Mouse (Mus musculus) hindbrain, embryonic 11.5 days (tissue): Measurements from ENCODE around the gene Nudt8. TPM values are rescaled to one million over a fixed set of nuclear protein-coding genes. Genes with fewer than 3 reads are reported as not detected.
A peak's percentile ranks its signal among the peaks of the same experiment; 100 is the strongest.

Experiments used
- ATAC-seq: fragments of 200-750 bp; cut with Nextera tagmentation; 2 replicates; pipeline ENCODE4 v1.8.0; 2017; ENCODE audit warnings: mild to moderate bottlenecking, moderate TSS enrichment, moderate library complexity; ENCODE audit not compliant: low FRiP score
- DNase-seq: peaks from one replicate; pipeline ENCODE4 v3.0.0-alpha.2; 2015; ENCODE audit warnings: low spot score
- H3K27ac ChIP-seq: fragments of 300-500 bp; sonication (generic); 2 replicates; pipeline ENCODE4 v1.5.1; 2014; ENCODE audit warnings: mild to moderate bottlenecking, low read depth, low read length
- H3K27me3 ChIP-seq: fragments of 300-500 bp; sonication (generic); 2 replicates; pipeline ENCODE4 v1.6.1; 2014; ENCODE audit warnings: mild to moderate bottlenecking, low read length, moderate library complexity, mixed read lengths; ENCODE audit not compliant: control insufficient read depth, insufficient read depth
- H3K36me3 ChIP-seq: fragments of 300-500 bp; sonication (generic); 2 replicates; pipeline ENCODE4 v1.6.1; 2014; ENCODE audit warnings: mild to moderate bottlenecking, low read length, moderate library complexity, mixed read lengths; ENCODE audit not compliant: control insufficient read depth, insufficient read depth
- H3K4me1 ChIP-seq: fragments of 300-500 bp; sonication (generic); replicated peaks from 2 replicates; pipeline ENCODE4 v1.6.1; 2014; ENCODE audit warnings: low read length, mixed read lengths; ENCODE audit not compliant: control insufficient read depth, insufficient read depth
- H3K4me2 ChIP-seq: fragments of 300-500 bp; sonication (generic); replicated peaks from 2 replicates; pipeline ENCODE4 v1.6.1; 2014; ENCODE audit warnings: mild to moderate bottlenecking, low read depth, low read length
- H3K4me3 ChIP-seq: fragments of 300-500 bp; sonication (generic); 2 replicates; pipeline ENCODE4 v1.5.1; 2014; ENCODE audit warnings: low read depth, low read length
- H3K9ac ChIP-seq: fragments of 300-500 bp; sonication (generic); 2 replicates; pipeline ENCODE4 v1.6.1; 2014; ENCODE audit warnings: low read depth, low read length
- H3K9me3 ChIP-seq: fragments of 300-500 bp; sonication (generic); 2 replicates; pipeline ENCODE4 v1.6.1; 2016; ENCODE audit warnings: low read length; ENCODE audit not compliant: control insufficient read depth
- WGBS: fragments of 180-500 bp; shearing (Covaris S2); extraction: QIAGEN DNeasy Blood & Tissue Kit; methylation state at CpG from one replicate; pipeline ENCODE4 v1.1.7; 2014; 5-methylcytosine and 5-hydroxymethylcytosine counted together
- polyA plus RNA-seq: library from polyadenylated mRNA; unstranded; fragments of >200 nt; fragmentation: Nextera tagmentation; extraction: Ambion mirVana; gene quantifications from 2 replicates; pipeline ENCODE4 v1.2.1, GENCODE M21; 2014

The Nudt8 gene
- polyA plus RNA-seq, 1 experiment from 2014 or later = 19.5 TPM

DNA sequence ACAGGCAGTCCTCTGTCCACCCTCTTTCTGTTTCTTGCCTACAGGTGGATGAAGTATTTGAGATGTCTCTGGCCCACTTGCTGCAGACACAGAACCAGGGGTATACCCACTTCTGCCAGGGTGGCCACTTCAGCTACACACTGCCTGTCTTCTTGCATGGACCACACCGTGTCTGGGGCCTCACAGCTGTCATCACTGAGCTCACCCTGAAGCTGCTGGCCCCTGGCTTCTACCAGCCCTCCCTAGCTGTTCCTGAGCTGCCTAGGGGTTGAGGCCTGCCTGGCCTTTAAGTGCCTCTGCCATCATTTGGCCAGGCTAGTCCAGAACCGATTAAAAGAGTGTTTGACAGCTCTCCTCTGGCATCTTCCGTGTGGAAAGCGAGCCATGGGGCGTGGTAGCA, 1.4 kb downstream of the Nudt8 start:
- no peak for ATAC-seq
- Histone ChIP-seq H3K9ac (no peak overlapping the region; the same call in 1 of the 2 replicates), H3K36me3 (no peaks in the 10 kb centered on the region), H3K9me3 (no peaks in the 10 kb centered on the region), H3K27me3 (no peaks in the 10 kb centered on the region), H3K4me2 (no peak overlapping the region), H3K4me1 (peaks cover 3% of the 10 kb centered on the region), H3K4me3 (no peak overlapping the region), H3K27ac (no peak overlapping the region)
- WGBS = 90% methylated on average over 5 of the region's 5 CpGs
- DNase-seq = no peak

DNA sequence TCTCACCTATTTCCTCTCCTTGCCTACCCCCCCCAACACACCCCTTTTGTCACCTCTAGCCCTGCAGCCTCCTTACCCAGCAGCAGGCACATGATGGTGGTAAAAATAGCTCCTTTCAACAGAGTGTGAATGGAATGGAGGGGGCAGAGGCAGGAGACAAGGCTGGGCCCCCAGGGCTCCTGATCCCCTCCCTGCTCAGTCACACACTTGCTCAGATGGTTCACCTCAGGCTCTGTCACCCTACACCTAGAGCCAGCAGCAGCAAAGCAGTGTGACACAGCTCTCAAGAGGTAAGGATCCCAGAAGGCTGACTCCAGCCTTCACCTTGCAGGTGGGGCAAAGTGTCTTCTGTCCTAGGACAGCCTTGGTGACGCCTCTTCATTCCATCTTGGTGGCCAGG, 2.7 kb downstream of the Nudt8 start, which contains the start of gene Doc2g:
Gene Doc2g, plus strand, starts transcription at position 202 of the 400 bp plus-strand sequence.
- Histone ChIP-seq H3K9ac (no peak within 1 kb of the TSS), H3K9me3 (no peaks in the 10 kb centered on the region), H3K4me1 (peaks cover 3% of the 10 kb centered on the region), H3K27ac (no peak within 1 kb of the TSS), H3K4me3 (no peak within 1 kb of the TSS), H3K27me3 (no peaks in the 10 kb centered on the region), H3K36me3 (no peaks in the 10 kb centered on the region), H3K4me2 (no peak within 1 kb of the TSS)
- 71% methylated on average over 1 of the region's 1 CpGs for WGBS
- ATAC-seq (no peak), DNase-seq (no peak)

DNA sequence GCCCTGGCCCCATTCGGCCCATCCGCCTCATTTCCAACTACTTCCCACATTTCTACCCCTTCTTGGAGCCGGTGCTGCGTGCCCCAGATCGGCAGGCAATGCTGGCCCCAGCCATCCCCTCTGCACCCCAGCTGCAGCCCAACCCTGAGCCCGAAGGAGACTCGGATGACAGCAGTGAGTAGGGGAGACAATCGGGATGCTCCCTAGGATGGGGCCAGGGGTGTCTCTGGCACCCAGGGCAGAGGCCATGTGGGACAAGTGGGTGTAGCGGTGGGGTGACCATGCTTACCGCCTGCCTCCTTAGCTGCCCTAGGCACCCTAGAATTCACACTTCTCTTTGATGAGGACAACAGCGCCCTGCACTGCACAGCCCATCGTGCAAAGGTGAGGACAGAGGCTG, 3.3 kb downstream of the Nudt8 start:
- no peak for ATAC-seq
- no peak for DNase-seq
- Histone ChIP-seq H3K4me3 (no peak overlapping the region), H3K27me3 (no peaks in the 10 kb centered on the region), H3K4me2 (no peak overlapping the region), H3K27ac (no peak overlapping the region), H3K36me3 (0 out of 2 replicates have a peak, but pooled peaks cover 3% of the 10 kb centered on the region), H3K9ac (no peak overlapping the region), H3K9me3 (no peaks in the 10 kb centered on the region), H3K4me1 (peaks cover 3% of the 10 kb centered on the region)
- WGBS = 81% methylated on average over 12 of the region's 12 CpGs

DNA sequence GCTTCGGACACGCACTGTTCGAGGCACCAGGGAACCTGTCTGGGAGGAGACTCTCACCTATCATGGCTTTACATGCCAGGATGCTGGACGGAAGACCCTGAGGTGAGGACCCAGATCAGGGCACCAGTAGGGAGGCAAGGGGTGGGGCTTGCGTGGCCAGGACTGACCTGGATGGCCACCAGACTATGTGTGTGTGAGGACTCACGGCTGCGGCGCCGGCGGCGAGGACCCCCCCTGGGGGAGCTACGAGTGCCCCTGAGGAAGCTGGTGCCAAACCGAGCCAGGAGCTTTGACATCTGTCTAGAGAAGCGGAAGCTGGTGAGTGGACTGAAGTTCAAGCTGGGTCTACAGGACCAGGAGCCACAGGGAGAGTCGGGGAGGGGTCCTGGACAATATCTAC, 4.0 kb downstream of the Nudt8 start:
- no peak for DNase-seq
- Histone ChIP-seq H3K27me3 (no peaks in the 10 kb centered on the region), H3K9ac (no peak overlapping the region), H3K4me3 (no peak overlapping the region), H3K4me2 (no peak overlapping the region), H3K4me1 (peaks cover 3% of the 10 kb centered on the region), H3K9me3 (no peaks in the 10 kb centered on the region), H3K27ac (no peak overlapping the region), H3K36me3 (0 out of 2 replicates have a peak, but pooled peaks cover 3% of the 10 kb centered on the region)
- no peak for ATAC-seq
- WGBS = 83% methylated on average over 15 of the region's 15 CpGs

DNA sequence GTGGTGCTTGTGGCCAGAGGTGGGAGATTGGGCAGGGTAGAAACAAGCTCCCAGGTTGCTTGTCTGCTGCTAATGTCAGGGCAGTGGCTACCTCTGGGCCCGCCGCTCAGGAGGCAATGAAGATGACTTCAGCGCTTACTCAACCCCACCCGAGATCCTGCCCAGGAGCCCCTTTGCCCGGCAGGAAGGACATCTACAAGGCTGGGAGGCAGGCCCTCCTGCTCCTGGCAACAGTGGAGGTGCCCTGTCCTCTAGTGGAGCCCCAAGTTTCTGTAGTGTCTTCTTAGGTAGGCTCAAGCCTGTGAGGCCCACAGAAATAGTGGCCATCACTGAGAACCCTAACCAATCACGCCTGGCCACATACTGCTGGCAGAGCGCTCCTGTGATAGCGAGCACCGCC, 4.7 kb downstream of the Nudt8 start:
- Histone ChIP-seq H3K27ac (no peak overlapping the region), H3K4me3 (no peak overlapping the region), H3K4me1 (peaks cover 3% of the 10 kb centered on the region), H3K4me2 (no peak overlapping the region), H3K36me3 (peaks cover 6% of the 10 kb centered on the region; the same call in 1 of the 2 replicates), H3K9ac (no peak overlapping the region), H3K27me3 (no peaks in the 10 kb centered on the region), H3K9me3 (no peaks in the 10 kb centered on the region)
- no peak for DNase-seq
- no peak for ATAC-seq
- 93% methylated on average over 9 of the region's 9 CpGs for WGBS

DNA sequence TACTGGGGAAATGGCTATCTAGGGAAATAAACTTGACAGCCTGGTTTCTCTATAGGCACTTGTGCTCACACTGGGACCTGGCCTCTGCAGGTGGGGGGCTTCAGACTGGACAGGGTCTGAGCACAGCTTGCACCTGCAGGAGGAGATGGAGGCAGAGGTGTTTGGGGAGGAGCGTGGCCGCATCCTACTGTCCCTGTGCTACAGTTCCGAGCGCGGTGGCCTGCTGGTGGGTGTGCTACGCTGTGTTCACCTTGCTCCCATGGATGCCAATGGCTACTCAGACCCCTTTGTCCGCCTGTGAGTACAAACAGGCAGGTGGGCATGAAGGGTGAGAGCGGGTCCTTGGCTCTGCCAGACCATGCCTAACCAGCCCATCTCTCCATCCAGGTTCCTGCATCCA, 5.6 kb downstream of the Nudt8 start:
- Histone ChIP-seq H3K36me3 (peaks cover 6% of the 10 kb centered on the region; the same call in 1 of the 2 replicates), H3K4me1 (peaks cover 3% of the 10 kb centered on the region), H3K9ac (no peak overlapping the region), H3K4me3 (no peak overlapping the region), H3K27me3 (no peaks in the 10 kb centered on the region), H3K27ac (no peak overlapping the region), H3K9me3 (no peaks in the 10 kb centered on the region), H3K4me2 (no peak overlapping the region)
- no peak for ATAC-seq
- DNase-seq = no peak
- 98% methylated on average over 8 of the region's 8 CpGs for WGBS

DNA sequence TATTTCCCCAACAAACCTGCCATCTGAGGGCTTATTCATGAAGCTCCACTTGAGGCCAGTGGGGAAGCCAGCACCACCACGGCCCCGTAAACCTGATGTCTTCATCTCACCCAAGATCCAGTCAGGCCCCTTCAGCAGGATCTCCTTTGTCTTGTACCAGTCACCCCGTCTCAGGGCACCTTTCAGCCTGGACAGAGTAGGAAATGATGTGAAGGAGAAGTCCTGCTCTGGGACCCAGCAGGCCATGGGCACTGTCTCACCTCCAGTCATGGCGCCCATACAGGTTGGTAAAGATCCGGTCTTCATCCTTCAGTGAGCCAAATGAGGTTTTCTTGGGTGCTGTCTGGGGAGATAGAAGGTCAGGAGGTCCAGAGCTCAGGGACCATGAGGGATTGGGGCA, 10.7 kb downstream of the Nudt8 start:
- no peak overlapping the region for H3K4me2 ChIP-seq
- peaks cover 6% of the 10 kb centered on the region; the same call in 1 of the 2 replicates for H3K36me3 ChIP-seq

DNA sequence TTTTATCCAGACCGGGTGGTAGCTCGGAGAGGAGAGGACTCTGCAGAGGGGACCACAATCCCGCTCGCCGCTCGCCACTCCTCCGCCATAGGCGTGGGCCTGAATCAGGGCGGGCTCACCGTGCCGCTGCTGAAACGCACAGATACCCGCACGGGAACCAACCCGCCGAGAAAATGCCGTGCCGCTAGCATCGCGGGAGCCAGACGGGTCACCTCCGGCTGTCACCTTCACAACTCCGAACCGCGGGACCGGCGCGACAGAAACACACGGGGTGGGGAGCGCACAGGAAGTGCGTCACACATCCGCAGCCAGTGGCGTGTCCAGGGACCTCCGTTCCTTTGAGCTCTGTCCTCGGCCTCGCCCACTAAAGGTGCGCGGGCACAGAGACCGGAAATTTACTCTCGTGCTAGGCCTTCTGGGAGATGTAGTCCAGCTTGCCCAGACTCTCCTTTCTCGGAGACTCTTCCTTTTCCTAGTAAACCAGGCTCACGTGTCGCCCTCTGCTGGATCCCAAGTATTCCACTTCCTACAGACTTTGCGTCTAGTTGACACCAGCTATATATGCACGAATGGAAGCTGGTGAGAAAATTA, 12.1 kb downstream of the Nudt8 start, which contains the start of gene Ndufv1:
Gene Ndufv1, minus strand, starts transcription at position 375 of the 591 bp plus-strand sequence.
- H3K4me3 ChIP-seq = peak within 1 kb of the TSS; percentile 61
- H3K9ac ChIP-seq = peak within 1 kb of the TSS; percentile 63
- peaks cover 6% of the 10 kb centered on the region; the same call in 1 of the 2 replicates for H3K36me3 ChIP-seq
- DNase-seq (peak; percentile 98), ATAC-seq (peak; percentile 99)
- no peaks in the 10 kb centered on the region for H3K9me3 ChIP-seq
- peaks cover 3% of the 10 kb centered on the region; the same call in 1 of the 2 replicates for H3K4me1 ChIP-seq
- H3K4me2 ChIP-seq = peak within 1 kb of the TSS; percentile 56
- no peak within 1 kb of the TSS for H3K27ac ChIP-seq
- H3K27me3 ChIP-seq = no peaks in the 10 kb centered on the region
- under 1% methylated on average over 45 of the region's 45 CpGs for WGBS

More for the DNA sequence above, 10.7 kb downstream of the Nudt8 start:
- Histone ChIP-seq H3K9me3 (no peaks in the 10 kb centered on the region), H3K27ac (no peak overlapping the region), H3K4me3 (no peak overlapping the region), H3K27me3 (no peaks in the 10 kb centered on the region), H3K9ac (no peak overlapping the region), H3K4me1 (peaks cover 3% of the 10 kb centered on the region; the same call in 1 of the 2 replicates)
- DNase-seq (no peak), ATAC-seq (no peak)
- 98% methylated on average over 5 of the region's 5 CpGs for WGBS

DNA sequence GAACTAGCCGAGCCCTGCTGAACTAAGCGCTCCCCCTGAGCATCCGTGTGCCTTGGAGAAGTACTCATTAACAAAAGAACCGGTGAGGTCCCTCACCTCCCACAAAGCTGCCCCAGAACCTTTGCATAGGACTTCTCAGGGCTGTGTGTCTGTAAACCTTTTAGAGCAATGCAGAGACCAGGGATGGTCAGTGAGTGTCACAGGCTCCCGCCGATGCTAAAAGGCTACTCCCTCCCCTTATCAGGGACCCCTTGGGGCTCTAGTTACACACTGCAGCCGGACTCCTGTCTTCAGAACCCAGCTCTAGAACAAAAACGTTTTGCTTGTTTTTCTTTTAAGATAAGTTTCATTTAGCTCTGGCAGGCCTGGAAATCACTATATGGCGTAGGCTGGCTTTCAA, 12.7 kb downstream of the Nudt8 start:
- Histone ChIP-seq H3K4me1 (peaks cover 3% of the 10 kb centered on the region; the same call in 1 of the 2 replicates), H3K4me3 (peak overlapping the region; percentile 61), H3K27me3 (no peaks in the 10 kb centered on the region), H3K4me2 (peak overlapping the region; percentile 23; the same call in 1 of the 2 replicates), H3K9ac (0 out of 2 replicates have a peak overlapping the region, but pooled peaks have one; percentile 37), H3K27ac (no peak overlapping the region), H3K9me3 (no peaks in the 10 kb centered on the region), H3K36me3 (peaks cover 6% of the 10 kb centered on the region; the same call in 1 of the 2 replicates)
- peak; percentile 41; the same call in 1 of the 2 replicates for ATAC-seq
- 19% methylated on average over 9 of the region's 9 CpGs for WGBS
- no peak for DNase-seq
